Mouse (Mus musculus): ENCODE data around the gene Snapc3. TPM values are rescaled to one million over a fixed set of nuclear protein-coding genes. Genes with fewer than 3 reads are reported as not detected.
A peak's percentile ranks its signal among the peaks of the same experiment; 100 is the strongest.

Snapc3 gene
- polyA plus RNA-seq, 1 experiment from 2014 or later, result 56.5 TPM

- Histone ChIP-seq H3K4me3 (no peak overlapping the region), H3K27me3 (ENCODE audit: low read depth, poor library complexity, severe bottlenecking) (no peaks in the 10 kb centered on the region), H3K4me1 (no peaks in the 10 kb centered on the region), H3K27ac (no peak overlapping the region), H3K9me3 (replicated peaks) (no peaks in the 10 kb centered on the region), H3K36me3 (no peaks in the 10 kb centered on the region)
- no peak for DNase-seq (ENCODE audit: low spot score)
- WGBS, result 79% methylated on average over 9 of the region's 9 CpGs
Measured at GRCm38 (mm10) chr4:83396996-83397770, 20.3 kb upstream of the Snapc3 start.

- H3K36me3 ChIP-seq, result no peaks in the 10 kb centered on the region
- H3K27me3 ChIP-seq (ENCODE audit: low read depth, poor library complexity, severe bottlenecking), result no peaks in the 10 kb centered on the region
- no peak overlapping the region for H3K27ac ChIP-seq
- DNase-seq (ENCODE audit: low spot score), result no peak
- no peaks in the 10 kb centered on the region for H3K4me1 ChIP-seq
- H3K4me3 ChIP-seq, result no peak overlapping the region
- no peaks in the 10 kb centered on the region for H3K9me3 ChIP-seq (replicated peaks)
- WGBS, result 92% methylated on average over 2 of the region's 2 CpGs
Measured at GRCm38 (mm10) chr4:83398527-83398926, 19.0 kb upstream of the Snapc3 start.

DNA sequence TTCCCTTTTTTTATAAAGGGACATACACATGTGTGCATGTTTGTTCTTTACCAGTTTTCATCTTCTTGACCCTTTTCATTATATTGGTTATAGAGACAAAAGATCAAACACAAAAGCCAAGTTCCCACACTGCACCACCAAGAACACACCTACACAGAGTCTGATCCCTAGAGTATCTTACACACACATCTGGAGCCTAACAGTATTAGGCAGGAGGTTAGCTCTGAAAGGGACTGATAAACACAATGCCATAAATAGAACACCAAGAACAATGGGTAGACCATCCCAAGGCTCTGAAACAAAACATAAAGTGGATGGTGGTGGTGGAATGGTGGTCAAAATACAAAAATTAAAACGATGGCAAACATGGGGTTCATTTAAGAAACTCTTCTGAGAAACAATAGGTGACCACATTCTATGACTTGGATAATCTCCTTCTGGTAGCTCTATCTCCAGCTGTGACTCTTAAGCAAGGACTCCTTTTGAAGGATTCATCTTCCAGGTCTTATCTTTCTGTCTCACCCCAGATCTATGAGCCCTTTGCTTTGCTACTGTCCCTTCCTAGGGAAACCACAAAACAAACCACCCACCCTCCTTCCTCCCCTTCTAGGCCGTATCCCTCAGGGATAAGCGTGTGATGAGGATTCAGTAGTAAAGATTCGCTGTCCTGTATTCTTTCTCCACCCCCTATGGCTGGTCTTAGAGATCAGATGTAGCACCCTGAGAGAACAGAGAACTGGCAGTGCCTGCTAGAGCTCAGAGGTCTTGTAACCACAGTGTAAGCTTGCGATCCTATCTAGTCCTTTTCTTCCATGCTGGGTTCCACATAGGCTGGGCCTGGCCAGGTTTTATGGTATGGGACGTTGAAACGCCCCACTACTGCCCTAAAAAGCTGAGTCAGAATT lies 16.6 kb upstream of the Snapc3 start:
- Histone ChIP-seq H3K4me1 (no peaks in the 10 kb centered on the region), H3K27me3 (ENCODE audit: low read depth, poor library complexity, severe bottlenecking) (no peaks in the 10 kb centered on the region), H3K4me3 (no peak overlapping the region), H3K9me3 (replicated peaks) (no peaks in the 10 kb centered on the region), H3K36me3 (no peaks in the 10 kb centered on the region), H3K27ac (no peak overlapping the region)
- DNase-seq (ENCODE audit: low spot score), result no peak
- 84% methylated on average over 7 of the region's 7 CpGs for WGBS

GRCm38 (mm10) chr4:83401712-83402111 lies 15.8 kb upstream of the Snapc3 start:
- Histone ChIP-seq H3K27ac (no peak overlapping the region), H3K36me3 (no peaks in the 10 kb centered on the region), H3K9me3 (replicated peaks) (no peaks in the 10 kb centered on the region), H3K4me3 (no peak overlapping the region), H3K4me1 (no peaks in the 10 kb centered on the region), H3K27me3 (ENCODE audit: low read depth, poor library complexity, severe bottlenecking) (no peaks in the 10 kb centered on the region)
- no peak for DNase-seq (ENCODE audit: low spot score)

DNA sequence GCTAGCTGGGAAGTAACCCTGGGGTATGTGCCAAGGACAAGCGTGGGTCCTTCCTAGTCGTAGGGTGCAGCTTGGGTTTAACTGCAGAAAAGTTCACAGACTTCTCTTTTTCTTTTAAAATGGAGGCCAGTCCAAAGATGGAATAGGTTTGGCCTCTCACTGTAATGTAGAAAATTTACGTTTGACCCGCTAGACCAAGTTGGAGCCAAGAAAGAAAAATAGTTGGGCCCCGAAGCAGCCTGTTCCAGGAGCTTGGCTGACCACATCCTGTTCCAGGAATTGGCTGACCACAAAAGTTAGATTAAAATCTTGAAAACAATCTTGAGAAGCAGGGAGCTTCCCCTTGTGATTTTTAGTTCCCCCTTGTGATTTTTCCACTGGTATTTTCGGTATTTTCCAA lies 9.8 kb upstream of the Snapc3 start:
- 0 out of 2 replicates have a peak, but pooled peaks cover 2% of the 10 kb centered on the region for H3K9me3 ChIP-seq (replicated peaks)
- DNase-seq (ENCODE audit: low spot score), result no peak
- no peaks in the 10 kb centered on the region for H3K27me3 ChIP-seq (ENCODE audit: low read depth, poor library complexity, severe bottlenecking)
- 0 out of 2 replicates have a peak, but pooled peaks cover 5% of the 10 kb centered on the region for H3K36me3 ChIP-seq
- no peaks in the 10 kb centered on the region for H3K4me1 ChIP-seq
- WGBS, result 95% methylated on average over 6 of the region's 6 CpGs
- no peak overlapping the region for H3K27ac ChIP-seq
- no peak overlapping the region for H3K4me3 ChIP-seq

GRCm38 (mm10) chr4:83409867-83410505 lies 7.5 kb upstream of the Snapc3 start:
- Histone ChIP-seq H3K27me3 (ENCODE audit: low read depth, poor library complexity, severe bottlenecking) (no peaks in the 10 kb centered on the region), H3K36me3 (0 out of 2 replicates have a peak, but pooled peaks cover 5% of the 10 kb centered on the region), H3K9me3 (replicated peaks) (0 out of 2 replicates have a peak, but pooled peaks cover 2% of the 10 kb centered on the region), H3K4me3 (no peak overlapping the region), H3K27ac (no peak overlapping the region), H3K4me1 (no peaks in the 10 kb centered on the region)
- no peak for DNase-seq (ENCODE audit: low spot score)
- WGBS, result 98% methylated on average over 4 of the region's 4 CpGs

- H3K9me3 ChIP-seq (replicated peaks), result peaks cover 5% of the 10 kb centered on the region; the same call in 1 of the 2 replicates
- no peak overlapping the region for H3K27ac ChIP-seq
- no peaks in the 10 kb centered on the region for H3K27me3 ChIP-seq (ENCODE audit: low read depth, poor library complexity, severe bottlenecking)
- no peak for DNase-seq (ENCODE audit: low spot score)
- WGBS, result 88% methylated on average over 3 of the region's 3 CpGs
- H3K4me1 ChIP-seq, result peaks cover 5% of the 10 kb centered on the region; the same call in 1 of the 2 replicates
- H3K36me3 ChIP-seq, result peaks cover 11% of the 10 kb centered on the region; the same call in 1 of the 2 replicates
- H3K4me3 ChIP-seq, result no peak overlapping the region
Measured at GRCm38 (mm10) chr4:83412060-83412459, 5.5 kb upstream of the Snapc3 start.

GRCm38 (mm10) chr4:83414241-83414824 lies 3.2 kb upstream of the Snapc3 start:
- H3K36me3 ChIP-seq, result peaks cover 11% of the 10 kb centered on the region
- DNase-seq (ENCODE audit: low spot score), result no peak
- H3K27me3 ChIP-seq (ENCODE audit: low read depth, poor library complexity, severe bottlenecking), result no peaks in the 10 kb centered on the region
- H3K27ac ChIP-seq, result no peak overlapping the region
- 82% methylated on average over 5 of the region's 5 CpGs for WGBS
- H3K4me1 ChIP-seq, result peaks cover 12% of the 10 kb centered on the region
- no peak overlapping the region for H3K4me3 ChIP-seq
- peaks cover 3% of the 10 kb centered on the region; the same call in 1 of the 2 replicates for H3K9me3 ChIP-seq (replicated peaks)

DNA sequence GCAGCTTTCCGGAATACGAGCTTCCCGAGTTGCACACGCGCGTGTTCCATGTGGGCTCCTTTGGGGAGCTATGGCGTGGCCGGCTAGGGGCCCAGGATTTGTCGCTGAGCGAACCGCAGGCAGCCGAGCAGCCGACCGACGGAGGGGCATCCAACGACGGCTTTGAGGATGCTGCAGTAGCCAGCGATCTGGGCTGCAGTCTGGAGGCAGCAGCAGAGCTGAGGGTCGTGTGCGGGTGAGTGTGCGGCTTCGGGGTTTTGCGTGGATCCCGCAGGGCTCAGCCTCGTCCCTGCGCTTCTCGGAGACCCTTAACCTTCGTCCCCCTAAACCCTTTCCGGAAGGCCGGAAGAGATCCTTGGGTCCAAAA lies 279 bp downstream of the Snapc3 start:
- Histone ChIP-seq H3K36me3 (peaks cover 32% of the 10 kb centered on the region), H3K27me3 (ENCODE audit: low read depth, poor library complexity, severe bottlenecking) (no peaks in the 10 kb centered on the region), H3K27ac (peak overlapping the region; percentile 95), H3K4me3 (peak overlapping the region; percentile 92), H3K4me1 (peaks cover 12% of the 10 kb centered on the region), H3K9me3 (replicated peaks) (peaks cover 3% of the 10 kb centered on the region; the same call in 1 of the 2 replicates)
- no peak for DNase-seq (ENCODE audit: low spot score)
- under 1% methylated on average over 30 of the region's 30 CpGs for WGBS

GRCm38 (mm10) chr4:83418781-83419180 lies 1.3 kb downstream of the Snapc3 start:
- Histone ChIP-seq H3K36me3 (peaks cover 41% of the 10 kb centered on the region), H3K4me3 (peak overlapping the region; percentile 92), H3K4me1 (peaks cover 12% of the 10 kb centered on the region), H3K27me3 (ENCODE audit: low read depth, poor library complexity, severe bottlenecking) (no peaks in the 10 kb centered on the region), H3K9me3 (replicated peaks) (peaks cover 3% of the 10 kb centered on the region; the same call in 1 of the 2 replicates), H3K27ac (no peak overlapping the region; the same call in 1 of the 2 replicates)
- DNase-seq (ENCODE audit: low spot score), result no peak
- 86% methylated on average over 2 of the region's 2 CpGs for WGBS

- DNase-seq (ENCODE audit: low spot score), result no peak
- H3K27me3 ChIP-seq (ENCODE audit: low read depth, poor library complexity, severe bottlenecking), result no peaks in the 10 kb centered on the region
- WGBS, result 95% methylated on average over 6 of the region's 6 CpGs
- H3K36me3 ChIP-seq, result peaks cover 84% of the 10 kb centered on the region
- H3K9me3 ChIP-seq (replicated peaks), result no peaks in the 10 kb centered on the region
- peaks cover 4% of the 10 kb centered on the region for H3K4me1 ChIP-seq
- H3K4me3 ChIP-seq, result no peak overlapping the region
- no peak overlapping the region for H3K27ac ChIP-seq
Measured at GRCm38 (mm10) chr4:83423641-83424040, 6.1 kb downstream of the Snapc3 start.

- Histone ChIP-seq H3K4me1 (no peaks in the 10 kb centered on the region), H3K27ac (no peak overlapping the region), H3K4me3 (no peak overlapping the region), H3K36me3 (peaks cover 89% of the 10 kb centered on the region), H3K27me3 (ENCODE audit: low read depth, poor library complexity, severe bottlenecking) (no peaks in the 10 kb centered on the region), H3K9me3 (replicated peaks) (no peaks in the 10 kb centered on the region)
- DNase-seq (ENCODE audit: low spot score), result no peak
- 95% methylated on average over 4 of the region's 4 CpGs for WGBS
Measured at GRCm38 (mm10) chr4:83425119-83425518, 7.6 kb downstream of the Snapc3 start.
